Mouse (Mus musculus): ENCODE results near the gene Stab2.

- TF ChIP-seq CTCF (IDR thresholded peaks at IDR 0.05; ENCODE audit: low read depth) (peak; percentile 74), EP300 (IDR thresholded peaks at IDR 0.05; ENCODE audit: low read depth) (no peak)
Measured at GRCm38 (mm10) chr10:86971680-86972502, 35.9 kb downstream of the Stab2 start.
